Mouse (Mus musculus) yolk sac, embryonic 10.5 days (tissue): ENCODE data around the gene Osbpl3.

ENCODE experiments used
- DNase-seq: peaks from one replicate; pipeline ENCODE4 v3.0.0-alpha.2; 2017; ENCODE audit warnings: low spot score

Gene Osbpl3

GRCm38 (mm10) chr6:50455829-50456469, at the start of gene Osbpl3:
Gene Osbpl3, minus strand, starts transcription at chr6:50456201.
- peak; percentile 96 for DNase-seq

- DNase-seq = no peak
Measured at GRCm38 (mm10) chr6:50505531-50505930, 49.5 kb upstream of the Osbpl3 start.

GRCm38 (mm10) chr6:50504711-50505110, 48.7 kb upstream of the Osbpl3 start:
- DNase-seq = no peak

DNA sequence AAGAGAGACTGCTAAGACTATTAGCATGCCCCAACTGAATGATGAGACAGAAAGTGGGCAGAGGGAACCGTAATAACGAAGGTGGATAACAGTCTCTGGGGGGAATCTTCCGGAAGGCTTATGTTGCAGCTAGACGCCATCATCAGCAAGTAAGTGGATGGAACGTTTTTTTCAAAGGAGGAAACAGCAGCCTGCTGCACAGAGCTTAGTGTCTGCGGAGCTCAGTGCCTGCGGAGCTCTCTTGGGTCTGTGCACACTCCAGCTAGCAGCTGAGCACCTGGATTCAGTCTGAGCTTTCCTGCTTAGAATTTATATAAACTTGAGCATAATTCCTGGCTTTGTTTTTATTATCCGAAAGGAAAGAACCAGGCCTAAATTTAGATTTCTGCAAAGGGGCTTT, 47.8 kb upstream of the Osbpl3 start:
- DNase-seq = no peak

DNA sequence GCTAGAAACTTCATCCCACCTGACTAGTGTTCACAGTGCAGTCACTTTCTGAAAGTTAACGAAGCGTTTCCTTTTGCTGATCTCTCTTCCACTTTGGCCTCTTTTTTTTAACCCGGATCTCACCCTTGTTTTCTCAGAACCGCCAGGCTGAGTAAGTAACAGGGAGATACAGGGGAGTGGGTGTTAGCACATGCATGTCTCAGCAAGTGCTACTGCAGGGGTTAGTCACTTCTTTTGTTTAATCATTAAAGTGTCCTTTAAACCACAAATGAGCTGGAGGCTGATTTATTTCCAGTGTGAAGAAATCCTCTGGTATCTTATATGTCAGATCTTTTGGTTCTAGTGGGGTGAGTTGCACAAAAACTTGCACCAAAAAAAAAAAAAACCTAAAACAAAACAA, 47.0 kb upstream of the Osbpl3 start:
- peak; percentile 53 for DNase-seq

- DNase-seq = no peak
Measured at GRCm38 (mm10) chr6:50498346-50498745, 42.3 kb upstream of the Osbpl3 start.

DNA sequence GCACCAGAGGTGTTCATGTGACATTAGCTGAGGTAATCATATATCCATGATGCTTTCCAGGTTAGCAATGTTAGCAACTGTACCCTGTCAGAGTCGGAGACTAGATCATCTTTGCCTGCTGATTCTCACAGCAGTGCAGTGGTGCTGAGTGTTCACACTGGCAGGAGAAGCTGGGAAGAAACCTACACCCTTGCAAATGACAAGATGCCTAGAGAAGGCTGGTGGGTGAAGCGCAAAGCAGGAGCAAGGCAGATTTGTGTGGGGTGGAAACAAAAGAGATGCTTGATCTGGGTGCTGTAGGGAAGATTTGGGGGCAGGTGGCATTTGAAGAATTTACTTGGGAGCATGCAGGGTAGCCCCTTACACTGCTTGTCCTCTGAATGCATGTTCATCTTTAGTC, 34.5 kb upstream of the Osbpl3 start:
- no peak for DNase-seq

DNA sequence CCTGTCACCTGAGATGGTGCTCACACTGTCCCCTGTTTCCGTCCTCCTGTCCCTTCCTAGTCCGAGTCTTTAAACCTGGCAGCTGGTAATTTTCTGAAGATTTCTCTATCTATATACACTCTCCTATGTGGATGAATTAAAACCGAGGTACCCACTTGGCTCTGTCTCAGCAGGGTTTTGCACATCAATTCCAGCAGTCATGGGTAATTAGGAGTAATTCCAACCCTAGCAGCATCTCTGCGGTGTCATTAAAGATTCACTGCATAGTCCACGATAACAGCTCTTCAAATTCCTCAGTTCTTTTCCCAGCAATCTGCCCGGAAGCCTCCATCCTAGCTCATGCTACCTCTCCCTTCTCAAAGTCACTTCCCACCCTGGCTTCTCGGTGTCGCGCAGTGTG, 33.4 kb upstream of the Osbpl3 start:
- no peak for DNase-seq

DNA sequence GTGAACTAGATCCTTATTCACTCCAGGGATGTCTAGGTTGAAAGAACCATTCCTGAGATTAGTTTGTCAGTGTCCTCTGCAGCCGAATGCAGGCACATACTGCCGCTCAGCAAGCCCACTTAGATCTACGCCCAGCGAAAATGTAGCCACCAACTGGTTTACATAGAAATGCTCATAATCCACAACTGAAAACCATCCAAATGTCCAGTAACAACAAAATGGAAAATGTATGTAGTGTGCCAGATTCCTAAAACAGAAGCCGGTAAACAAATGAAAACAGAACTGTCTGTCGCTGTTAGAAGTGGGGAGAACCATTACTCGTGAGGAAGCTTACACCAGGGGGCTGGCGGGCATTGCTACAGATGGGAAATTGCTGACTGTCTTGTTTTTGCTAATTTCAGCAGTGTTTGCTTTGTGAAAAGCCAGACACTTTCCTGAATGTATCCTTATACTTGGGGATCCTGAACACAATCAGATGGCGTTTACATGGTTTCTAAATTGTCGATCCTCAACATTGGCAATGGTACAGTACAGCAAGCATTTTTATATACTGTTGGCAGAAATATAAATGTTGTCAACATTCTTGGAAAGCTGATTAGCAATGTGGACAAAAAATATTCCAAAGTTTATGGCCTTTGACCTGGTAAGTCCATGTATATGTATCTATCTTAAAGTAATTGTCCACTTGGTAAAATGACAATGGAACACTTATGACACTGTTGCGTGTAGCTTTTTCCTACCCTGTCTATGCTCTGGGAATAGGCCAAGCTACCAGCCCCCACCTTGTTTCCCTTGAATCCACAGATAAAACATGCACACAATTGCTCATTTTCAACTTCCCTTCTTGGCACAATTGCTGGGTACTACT, 30.3 kb upstream of the Osbpl3 start:
- no peak for DNase-seq

DNA sequence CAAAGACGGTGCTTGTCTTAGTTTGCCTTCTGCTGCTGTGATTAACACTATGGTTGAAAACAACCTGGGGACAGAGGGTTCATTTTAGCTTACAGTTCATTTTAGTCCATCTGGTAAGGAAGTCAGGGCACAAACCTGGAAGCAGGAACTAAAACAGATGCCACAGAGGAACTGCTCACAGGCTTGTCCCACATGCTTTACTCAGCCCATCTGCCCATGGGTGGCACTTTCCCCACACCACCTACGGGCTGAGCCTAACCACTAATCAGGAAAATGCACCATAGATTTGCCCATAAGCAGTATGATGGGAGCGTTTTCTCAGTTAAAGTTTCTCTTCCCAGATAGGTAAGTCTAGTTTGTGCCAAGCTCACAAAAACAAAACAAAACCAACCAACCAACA, 27.4 kb upstream of the Osbpl3 start:
- DNase-seq = no peak

- DNase-seq = no peak
Measured at GRCm38 (mm10) chr6:50481460-50481859, 25.5 kb upstream of the Osbpl3 start.

DNA sequence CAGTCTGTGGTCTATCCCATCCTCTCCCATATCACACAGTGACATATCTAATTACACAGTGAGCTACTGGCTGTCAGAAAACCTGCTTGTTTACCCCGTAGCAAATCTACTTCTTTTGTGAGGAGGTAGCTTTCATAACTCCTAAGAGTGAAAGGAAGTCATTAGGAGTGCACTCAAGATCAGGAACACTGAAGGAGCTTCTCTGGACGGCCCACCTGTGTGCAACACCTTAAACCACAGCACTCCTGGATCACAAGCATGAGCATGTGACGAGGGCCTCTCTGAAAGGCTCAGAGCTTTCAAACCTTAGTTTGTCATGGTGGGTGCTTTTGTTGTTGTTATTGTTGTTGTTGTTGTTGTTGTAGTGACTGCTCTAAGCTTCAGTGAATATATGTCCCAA, 10.4 kb upstream of the Osbpl3 start:
- no peak for DNase-seq

GRCm38 (mm10) chr6:50464690-50465485, 8.9 kb upstream of the Osbpl3 start:
- peak; percentile 65 for DNase-seq

DNA sequence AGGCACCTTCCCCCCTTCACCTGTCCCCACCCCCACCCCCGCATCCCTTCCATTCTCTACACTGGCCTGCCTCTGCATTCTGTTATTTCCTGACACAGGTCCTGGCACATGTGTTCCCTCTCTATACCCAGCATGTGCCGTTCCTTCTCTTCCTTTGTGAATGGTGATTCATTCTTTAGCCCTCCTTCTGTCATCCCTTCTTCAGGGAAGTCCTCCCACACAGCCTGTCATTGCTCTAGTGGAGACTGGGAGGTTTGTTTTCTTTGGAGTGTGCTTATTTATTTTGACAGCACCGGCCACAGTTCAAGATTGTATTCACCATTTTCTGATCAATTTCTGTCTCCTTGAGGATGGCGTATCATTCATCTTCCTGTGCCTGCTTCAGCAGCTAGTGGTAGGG, 6.0 kb upstream of the Osbpl3 start:
- no peak for DNase-seq

DNA sequence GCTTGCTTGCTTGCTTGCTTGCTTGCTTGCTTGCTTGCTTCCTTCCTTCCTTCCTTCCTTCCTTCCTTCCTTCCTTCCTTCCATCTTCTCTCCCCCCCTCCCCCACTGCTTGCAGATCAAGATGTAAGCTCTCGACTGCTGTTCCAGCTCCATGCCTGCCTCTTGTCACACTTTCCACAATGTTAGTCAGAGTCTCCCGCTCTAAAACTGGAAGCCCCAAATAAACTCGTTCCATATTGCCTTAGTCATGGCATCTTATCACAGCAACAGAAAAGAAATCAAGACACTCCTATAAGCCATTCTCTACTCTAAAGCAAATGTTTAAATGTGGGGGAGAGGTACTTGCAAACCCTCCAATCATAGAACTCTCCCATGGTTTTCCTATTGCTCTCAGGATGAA, 5.6 kb upstream of the Osbpl3 start:
- no peak for DNase-seq

DNA sequence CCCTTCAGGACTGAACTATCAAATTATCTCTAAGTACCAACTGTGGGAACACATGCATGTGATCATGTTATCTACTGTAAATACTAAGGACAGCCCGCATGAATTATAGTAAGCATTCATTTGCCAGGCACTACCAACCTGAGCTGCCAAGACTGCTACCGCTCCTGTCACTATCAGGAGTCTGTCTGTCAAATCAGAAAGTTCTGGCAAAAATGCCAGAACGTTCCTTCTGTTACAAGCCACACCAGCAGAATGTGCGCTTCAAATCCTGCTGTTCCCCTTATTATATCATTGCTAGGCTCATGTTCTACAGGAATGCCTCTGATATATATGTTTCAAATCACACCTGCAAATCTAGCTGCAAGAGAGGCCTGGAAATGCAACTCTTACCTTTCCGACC, 4.6 kb upstream of the Osbpl3 start:
- no peak for DNase-seq

GRCm38 (mm10) chr6:50460246-50460645, 4.2 kb upstream of the Osbpl3 start:
- no peak for DNase-seq

GRCm38 (mm10) chr6:50459271-50459670, 3.3 kb upstream of the Osbpl3 start:
- DNase-seq = no peak

DNA sequence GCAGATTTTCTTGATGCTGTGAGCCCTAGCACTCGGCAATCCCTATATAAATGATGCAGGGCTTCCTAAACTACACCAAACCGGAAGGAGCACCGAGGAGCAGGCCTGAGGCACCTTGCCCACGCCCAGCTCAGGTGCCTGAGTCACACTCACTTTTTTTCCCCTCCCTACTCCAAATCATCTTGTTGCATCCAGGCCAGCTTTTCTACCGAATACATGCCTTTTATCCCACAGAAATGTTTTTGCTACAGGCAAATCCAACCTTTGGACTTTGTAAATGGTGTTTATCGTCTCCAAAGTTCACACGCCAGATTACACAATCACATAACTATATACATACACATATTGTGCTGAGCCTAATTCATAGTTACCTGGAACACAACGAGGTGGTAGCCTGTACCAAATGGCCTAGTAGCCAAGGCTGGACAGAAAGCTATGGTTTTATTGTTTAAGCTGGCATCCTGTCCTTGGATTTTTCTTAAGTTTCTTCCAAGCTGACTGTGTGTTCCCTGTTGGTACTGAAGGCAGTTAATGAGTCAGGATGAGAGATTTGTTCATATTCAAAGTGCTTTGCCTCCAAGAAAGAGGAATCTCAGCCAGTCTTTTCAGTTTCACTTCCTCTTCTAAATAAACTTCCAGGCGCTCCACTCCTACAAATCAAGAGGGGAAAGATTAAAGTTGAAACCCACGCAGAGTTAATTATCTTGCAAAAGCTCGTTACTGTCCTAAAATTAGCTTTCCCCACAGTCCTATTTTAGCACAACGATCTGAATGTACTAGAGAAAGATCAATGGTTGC, 1.7 kb upstream of the Osbpl3 start:
- no peak for DNase-seq

GRCm38 (mm10) chr6:50456706-50457105, 705 bp upstream of the Osbpl3 start:
- no peak for DNase-seq

DNA sequence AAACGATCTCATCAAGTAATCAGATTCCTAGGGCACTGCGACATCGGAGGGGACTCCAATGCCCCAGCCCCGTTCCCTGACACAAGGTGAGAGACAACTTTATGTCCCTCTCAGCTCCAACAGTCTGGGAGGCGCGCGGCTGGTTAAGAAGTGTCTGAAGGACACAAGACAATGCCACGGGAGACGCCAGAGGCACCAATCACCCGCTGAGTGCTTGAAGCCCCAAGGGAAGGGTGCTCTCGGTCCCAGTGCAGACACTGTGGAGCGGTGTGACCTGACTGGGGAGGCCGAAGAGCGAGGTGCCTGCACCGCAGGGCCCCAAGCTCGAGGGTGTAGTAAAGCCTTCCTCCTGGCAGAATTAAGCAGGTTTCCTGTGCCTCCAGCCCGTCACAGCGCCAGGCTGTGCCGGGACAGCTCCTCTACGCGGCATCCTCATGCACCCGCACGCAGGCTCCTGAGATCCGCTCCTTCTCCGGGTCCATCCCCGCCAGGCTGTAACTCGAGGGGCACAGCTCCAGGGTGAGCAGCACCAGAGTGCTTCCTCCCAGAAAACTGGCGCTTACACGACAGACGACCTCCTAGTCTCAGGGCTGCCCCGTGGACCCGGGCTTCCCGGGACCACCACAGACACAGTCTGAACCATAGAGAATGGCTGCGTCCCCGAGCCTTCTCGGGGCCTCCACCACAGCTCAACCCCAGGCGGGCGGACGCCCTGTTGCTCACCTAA, 736 bp downstream of the Osbpl3 start:
- peak; percentile 30 for DNase-seq
